7 mouse cellular contexts compared by ENCODE assay signal in the genomic region with DNA sequence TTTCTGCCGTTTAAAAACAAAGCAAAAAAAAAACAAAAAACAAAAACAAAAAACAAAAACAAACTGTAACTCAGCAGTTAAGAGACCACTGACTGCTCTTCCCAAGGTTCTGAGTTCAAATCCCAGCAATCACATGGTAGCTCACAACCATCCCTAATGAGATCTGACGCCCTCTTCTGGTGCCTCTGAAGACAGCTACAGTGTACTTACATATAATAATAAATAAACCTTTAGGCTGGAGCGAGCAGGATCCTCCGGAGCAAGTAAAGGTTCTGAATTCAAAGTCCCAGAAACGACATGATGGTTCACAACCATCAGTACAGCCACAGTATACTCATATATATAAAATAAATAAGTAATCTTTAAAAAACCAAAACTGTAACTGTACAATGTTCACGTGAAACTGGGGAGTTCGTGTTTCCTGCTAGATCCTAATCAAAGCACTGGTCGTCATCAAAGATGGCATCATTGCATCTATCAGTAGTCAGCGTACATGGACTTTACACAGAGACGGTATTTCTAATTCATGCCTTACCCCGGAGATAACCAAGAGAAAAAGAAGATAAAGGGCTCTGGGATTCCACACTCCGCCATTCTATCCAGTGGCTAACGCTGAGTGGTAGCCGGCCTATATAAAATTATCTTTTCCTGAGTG. TPM values are rescaled to one million over a fixed set of nuclear protein-coding genes. Genes with fewer than 3 reads are reported as not detected.
DNase-seq lines count a peak whose midpoint lies in the region; ATAC-seq and TF ChIP-seq lines count a peak whose summit lies in the region.

No protein-coding gene starts in this region.

- DNase-seq in lung, postnatal 0 days (ENCODE audit: low spot score): no peak
- no peak for DNase-seq in lung, postnatal 14 days
- peak; percentile 20 for DNase-seq in c-Kit-positive CD71-positive TER-119-positive erythroid progenitor cells, embryonic 14.5 days (ENCODE audit: low spot score)
- DNase-seq in induced T-regulatory cell, adult 2 months (ENCODE audit: low read depth): peak; percentile 69
- DNase-seq in left cerebral cortex, adult 11 months (ENCODE audit: low spot score): no peak
- no peak for DNase-seq in kidney, postnatal 36 days

- no peaks in the 10 kb centered on the region for H3K9me3 ChIP-seq in lung, postnatal 0 days (ENCODE audit: low read length)
- no peaks in the 10 kb centered on the region for H3K9me3 ChIP-seq in neural tube, embryonic 12.5 days

- ATAC-seq in lung, postnatal 0 days: no peak
- ATAC-seq in neural tube, embryonic 12.5 days (ENCODE audit: low FRiP score, low read depth): no peak; the same call in 1 of the 2 replicates

- TF ChIP-seq CTCF in lung, postnatal 0 days (IDR thresholded peaks at IDR 0.05): peak; percentile 41; the same call in 1 of the 2 replicates

- no peaks in the 10 kb centered on the region; the same call in 1 of the 2 replicates for H3K36me3 ChIP-seq in lung, postnatal 0 days (ENCODE audit: insufficient read depth, low read length)
- H3K36me3 ChIP-seq in neural tube, embryonic 12.5 days: peaks cover 42% of the 10 kb centered on the region

- H3K27me3 ChIP-seq in lung, postnatal 0 days (replicated peaks; ENCODE audit: insufficient read depth, low read length): no peaks in the 10 kb centered on the region
- H3K27me3 ChIP-seq in neural tube, embryonic 12.5 days (replicated peaks): no peaks in the 10 kb centered on the region

- peak overlapping the region; percentile 70 for H3K9ac ChIP-seq in lung, postnatal 0 days (replicated peaks; ENCODE audit: low read depth)
- H3K9ac ChIP-seq in neural tube, embryonic 12.5 days: peak overlapping the region; percentile 70

- H3K27ac ChIP-seq in lung, postnatal 0 days (ENCODE audit: low read length): peak overlapping the region; percentile 73
- no peak overlapping the region for H3K27ac ChIP-seq in neural tube, embryonic 12.5 days

- 19% methylated on average over 14 of the region's 14 CpGs for WGBS in lung, postnatal 0 days
- 29% methylated on average over 14 of the region's 14 CpGs for WGBS in neural tube, embryonic 12.5 days

- H3K4me3 ChIP-seq in lung, postnatal 0 days (ENCODE audit: low read depth, low read length): peak overlapping the region; percentile 88
- H3K4me3 ChIP-seq in neural tube, embryonic 12.5 days: peak overlapping the region; percentile 70

- no peaks in the 10 kb centered on the region; the same call in 1 of the 2 replicates for H3K4me1 ChIP-seq in lung, postnatal 0 days (ENCODE audit: insufficient read depth, low read depth, low read length)
- peaks cover 10% of the 10 kb centered on the region for H3K4me1 ChIP-seq in neural tube, embryonic 12.5 days

- peak overlapping the region; percentile 90 for H3K4me2 ChIP-seq in lung, postnatal 0 days (replicated peaks; ENCODE audit: low read depth, low read length)
- H3K4me2 ChIP-seq in neural tube, embryonic 12.5 days (replicated peaks): peak overlapping the region; percentile 89

- TF ChIP-seq EP300 in lung, postnatal 0 days (IDR thresholded peaks at IDR 0.05): no peak

RNA-seq across cellular contexts. Expression of gene Mtrr, which starts 0.7 kb away (rescaled TPM):
- 9.7 and 10.7 TPM in 2 replicates for polyA plus RNA-seq in lung, postnatal 0 days (2015; fragmentation: Nextera tagmentation; extraction: Ambion mirVana)
- 15.5 and 16.5 TPM in 2 replicates for polyA plus RNA-seq in neural tube, embryonic 12.5 days (2016; fragmentation: Nextera tagmentation; extraction: Ambion mirVana)

RNA-seq across cellular contexts. Expression of gene Fastkd3, which starts 0.8 kb away (rescaled TPM):
- 14.1 and 14.4 TPM in 2 replicates for polyA plus RNA-seq in lung, postnatal 0 days (2015; fragmentation: Nextera tagmentation; extraction: Ambion mirVana)
- 27.5 and 29.2 TPM in 2 replicates for polyA plus RNA-seq in neural tube, embryonic 12.5 days (2016; fragmentation: Nextera tagmentation; extraction: Ambion mirVana)

RNA-seq across cellular contexts. Expression of gene 1700001L19Rik, which starts 16.0 kb away (rescaled TPM):
- polyA plus RNA-seq in lung, postnatal 0 days (2015; fragmentation: Nextera tagmentation; extraction: Ambion mirVana): 4.5 and 5.2 TPM in 2 replicates
- polyA plus RNA-seq in neural tube, embryonic 12.5 days (2016; fragmentation: Nextera tagmentation; extraction: Ambion mirVana): 1.6 and 1.8 TPM in 2 replicates

Comparison
In these comparisons a context has a peak if more than half of its experiments do, and no peak if none do; other contexts are left out.
1. DNase-seq: peak in c-Kit-positive CD71-positive TER-119-positive erythroid progenitor cells, embryonic 14.5 days (single experiment) and induced T-regulatory cell, adult 2 months (single experiment); none in lung, postnatal 0 days (single experiment), lung, postnatal 14 days (single experiment), left cerebral cortex, adult 11 months (single experiment) and kidney, postnatal 36 days (0 of 2).